Mouse (Mus musculus) lung, postnatal 0 days (tissue): ENCODE results near the gene Spata2l. TPM values are rescaled to one million over a fixed set of nuclear protein-coding genes. Genes with fewer than 3 reads are reported as not detected.

Experiments
- ATAC-seq: fragments of 200-750 bp; cut with Nextera tagmentation; 2 replicates; pipeline ENCODE4 v1.8.0; 2017; ENCODE audit warnings: moderate library complexity
- DNase-seq: peaks from one replicate; pipeline ENCODE4 v3.0.0-alpha.2; 2016; ENCODE audit warnings: low spot score
- H3K27ac ChIP-seq: fragments of 300-500 bp; sonication (generic); 2 replicates; pipeline ENCODE4 v1.5.1; 2014; ENCODE audit warnings: antibody characterized with exemption, mild to moderate bottlenecking, low read length, mixed read lengths
- H3K27me3 ChIP-seq: fragments of 300-500 bp; sonication (generic); replicated peaks from 2 replicates; pipeline ENCODE4 v1.6.1; 2014; ENCODE audit warnings: low read length, mixed read lengths; ENCODE audit not compliant: insufficient read depth
- H3K36me3 ChIP-seq: fragments of 300-500 bp; sonication (generic); 2 replicates; pipeline ENCODE4 v1.6.1; 2014; ENCODE audit warnings: low read length, mixed read lengths; ENCODE audit not compliant: insufficient read depth
- H3K4me1 ChIP-seq: fragments of 300-500 bp; sonication (generic); 2 replicates; pipeline ENCODE4 v1.6.1; 2014; ENCODE audit warnings: antibody characterized with exemption, low read depth, low read length, mixed read lengths; ENCODE audit not compliant: insufficient read depth
- H3K4me2 ChIP-seq: fragments of 300-500 bp; sonication (generic); replicated peaks from 2 replicates; pipeline ENCODE4 v1.6.1; 2014; ENCODE audit warnings: low read depth, mild to moderate bottlenecking, low read length, moderate library complexity, mixed read lengths
- H3K4me3 ChIP-seq: fragments of 300-500 bp; sonication (generic); 2 replicates; pipeline ENCODE4 v1.5.1; 2014; ENCODE audit warnings: low read depth, low read length
- H3K9ac ChIP-seq: fragments of 300-500 bp; sonication (generic); replicated peaks from 2 replicates; pipeline ENCODE4 v1.6.1; 2014; ENCODE audit warnings: low read depth, mild to moderate bottlenecking
- H3K9me3 ChIP-seq: fragments of 300-500 bp; sonication (generic); 2 replicates; pipeline ENCODE4 v1.6.1; 2016; ENCODE audit warnings: low read length, mixed read lengths
- CTCF ChIP-seq: IDR thresholded peaks from 2 replicates; pipeline ENCODE4 v1.5.1; 2016; ENCODE audit warnings: antibody characterized with exemption, mild to moderate bottlenecking
- EP300 ChIP-seq: IDR thresholded peaks from 2 replicates; pipeline ENCODE4 v1.6.1; 2016; ENCODE audit warnings: antibody characterized with exemption, mild to moderate bottlenecking, control low read depth
- WGBS: fragments of 180-500 bp; shearing (Covaris S2); extraction: QIAGEN DNeasy Blood & Tissue Kit; methylation state at CpG from one replicate; pipeline ENCODE4 v1.1.7; 2014; 5-methylcytosine and 5-hydroxymethylcytosine counted together
- polyA plus RNA-seq: library from polyadenylated mRNA; unstranded; fragments of >200 nt; fragmentation: Nextera tagmentation; extraction: Ambion mirVana; gene quantifications from 2 replicates; pipeline ENCODE4 v1.2.1, GENCODE M21; 2015

The Spata2l gene
- polyA plus RNA-seq, 1 experiment from 2014 or later = 4.8 TPM

DNA sequence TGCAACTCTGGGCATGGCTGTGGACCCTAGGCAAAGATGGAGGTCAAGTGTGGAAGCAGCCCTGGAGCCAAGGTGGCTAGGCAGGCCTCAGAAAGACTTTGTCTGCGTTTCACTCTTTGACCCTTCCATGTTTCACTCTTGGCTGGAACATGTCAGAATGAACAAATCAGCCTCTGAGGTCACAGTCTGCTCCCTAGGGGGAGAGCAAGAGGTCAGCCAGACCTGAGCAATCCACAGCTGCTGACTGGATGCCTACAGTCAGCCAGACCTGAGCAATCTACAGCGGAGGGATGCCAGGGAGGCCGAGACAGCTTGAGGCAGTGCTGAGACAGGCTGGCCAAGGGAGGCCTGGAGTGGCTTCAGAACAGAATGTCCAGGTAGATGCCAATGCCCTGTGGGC lies 54.6 kb downstream of the Spata2l start:
- TF ChIP-seq EP300 = no peak
- no peak for TF ChIP-seq CTCF
- Histone ChIP-seq H3K9ac (no peak overlapping the region), H3K27ac (no peak overlapping the region), H3K4me3 (no peak overlapping the region), H3K9me3 (no peaks in the 10 kb centered on the region), H3K4me2 (no peak overlapping the region), H3K27me3 (no peaks in the 10 kb centered on the region), H3K4me1 (0 out of 2 replicates have a peak, but pooled peaks cover 2% of the 10 kb centered on the region), H3K36me3 (no peaks in the 10 kb centered on the region)
- 57% methylated on average over 3 of the region's 3 CpGs for WGBS
- no peak for DNase-seq
- ATAC-seq = no peak

Other genes with a start within 250 kb of the Spata2l start
- gene Ankrd11, start 194.0 kb downstream of the Spata2l start, polyA plus RNA-seq = 46.5 and 60.1 TPM in 2 replicates
- 22.7 and 27.3 TPM in 2 replicates for gene Spg7, start 173.3 kb downstream of the Spata2l start, polyA plus RNA-seq
- 1,019 and 1,086 TPM in 2 replicates for gene Rpl13, start 133.9 kb downstream of the Spata2l start, polyA plus RNA-seq
- gene Cpne7, start 118.9 kb downstream of the Spata2l start, polyA plus RNA-seq = 0.94 and 1.3 TPM in 2 replicates
- 18.3 TPM in 2 replicates for gene Sult5a1, start 77.9 kb downstream of the Spata2l start, polyA plus RNA-seq
- gene Dpep1, start 50.0 kb downstream of the Spata2l start, polyA plus RNA-seq = 98.1 and 104 TPM in 2 replicates
- gene Chmp1a, start 23.5 kb downstream of the Spata2l start, polyA plus RNA-seq = 127 and 130 TPM in 2 replicates
- 3.2 and 4.8 TPM in 2 replicates for gene Spata33, start 23.4 kb downstream of the Spata2l start, polyA plus RNA-seq
- 23.4 and 28.3 TPM in 2 replicates for gene Cdk10, start 11.4 kb downstream of the Spata2l start, polyA plus RNA-seq
- 14.4 and 14.6 TPM in 2 replicates for gene Zfp276, start 18.0 kb upstream of the Spata2l start, polyA plus RNA-seq
- 14.0 and 14.3 TPM in 2 replicates for gene Vps9d1, start 18.1 kb upstream of the Spata2l start, polyA plus RNA-seq
- gene Fanca, start 82.3 kb upstream of the Spata2l start, polyA plus RNA-seq = 4.5 and 6.0 TPM in 2 replicates
- gene Spire2, start 96.5 kb upstream of the Spata2l start, polyA plus RNA-seq = 1.6 and 2.0 TPM in 2 replicates
- 133 and 144 TPM in 2 replicates for gene Tcf25, start 137.5 kb upstream of the Spata2l start, polyA plus RNA-seq
- gene Mc1r, start 170.9 kb upstream of the Spata2l start, polyA plus RNA-seq = not detected in 2 replicates
- 0.42 and 0.58 TPM in 2 replicates for gene Tubb3, start 175.2 kb upstream of the Spata2l start, polyA plus RNA-seq
- 11.2 and 11.6 TPM in 2 replicates for gene Def8, start 187.3 kb upstream of the Spata2l start, polyA plus RNA-seq
- 28.3 and 32.1 TPM in 2 replicates for gene Afg3l1, start 241.7 kb upstream of the Spata2l start, polyA plus RNA-seq